Mouse (Mus musculus) CH12.LX (cell line): ENCODE data around the gene Nsd1. TPM values are rescaled to one million over a fixed set of nuclear protein-coding genes. Genes with fewer than 3 reads are reported as not detected.

Source experiments
- DNase-seq: peaks from one replicate; pipeline ENCODE4 v3.0.0-alpha.2; 2013; ENCODE audit errors: extremely low read depth
- H3K27ac ChIP-seq: 2 replicates; pipeline ENCODE4 v1.5.1; 2012; ENCODE audit warnings: low read depth, mild to moderate bottlenecking, control low read depth, moderate library complexity; ENCODE audit not compliant: insufficient read depth
- H3K27me3 ChIP-seq: replicated peaks from 2 replicates; pipeline ENCODE3; 2012; ENCODE audit warnings: inconsistent platforms
- H3K36me3 ChIP-seq, 2 experiments: replicated peaks in 1 of 2; 2 replicates each; pipeline versions ENCODE3 to v1.6.1; 2012; ENCODE audit warnings: inconsistent platforms in 1 of 2, low read length in 1 of 2, mild to moderate bottlenecking in 1 of 2, mixed read lengths in 1 of 2, moderate library complexity in 1 of 2; ENCODE audit not compliant: control insufficient read depth in 1 of 2, insufficient read depth in 1 of 2
- H3K4me1 ChIP-seq, 2 experiments: 2 replicates each; pipeline ENCODE4 v1.6.1; 2012; ENCODE audit warnings: inconsistent platforms in 1 of 2, moderate library complexity in 1 of 2; ENCODE audit not compliant: insufficient read depth in 2 of 2, control insufficient read depth in 1 of 2
- H3K4me2 ChIP-seq: 2 replicates; pipeline ENCODE4 v1.6.1; 2012; ENCODE audit warnings: low read depth, mild to moderate bottlenecking, control low read depth; ENCODE audit not compliant: poor library complexity, insufficient read depth, severe bottlenecking
- H3K4me3 ChIP-seq, 3 experiments: fragments of 150-350 bp in 1 of 3; sonication (generic) in 1 of 3; replicated peaks in 1 of 3; 2 replicates each; pipeline versions ENCODE3 to v1.5.1; 2011 to 2012; ENCODE audit warnings: low read depth in 2 of 3, low read length in 2 of 3, mild to moderate bottlenecking in 2 of 3, moderate library complexity in 2 of 3, control low read depth in 1 of 3, improper control_type of control experiment in 1 of 3, inconsistent platforms in 1 of 3, mixed read lengths in 1 of 3; ENCODE audit not compliant: poor library complexity in 1 of 3
- H3K79me2 ChIP-seq: replicated peaks from 2 replicates; pipeline ENCODE4 v1.6.1; 2012; ENCODE audit warnings: mild to moderate bottlenecking, moderate library complexity; ENCODE audit not compliant: control insufficient read depth, poor library complexity, insufficient read depth, severe bottlenecking; ENCODE audit errors: extremely low read depth
- H3K9ac ChIP-seq: 2 replicates; pipeline ENCODE4 v1.6.1; 2012; ENCODE audit warnings: low read depth, mild to moderate bottlenecking, control low read depth, moderate library complexity; ENCODE audit not compliant: insufficient read depth
- H3K9me3 ChIP-seq: replicated peaks from 2 replicates; pipeline ENCODE3; 2012; ENCODE audit warnings: low read length, inconsistent platforms, mixed read lengths
- BHLHE40 ChIP-seq: IDR thresholded peaks from 2 replicates; pipeline ENCODE4 v1.6.1; 2011; ENCODE audit warnings: mild to moderate bottlenecking, low read depth, low read length, improper control_type of control experiment
- CHD1 ChIP-seq: IDR thresholded peaks from 2 replicates; pipeline ENCODE4 v1.6.1; 2012; ENCODE audit warnings: low read depth, low read length, improper control_type of control experiment, inconsistent platforms
- ELF1 ChIP-seq: IDR thresholded peaks from 2 replicates; pipeline ENCODE4 v1.6.1; 2014; ENCODE audit warnings: low read depth, mild to moderate bottlenecking, inconsistent platforms, low read length, improper control_type of control experiment
- EP300 ChIP-seq: IDR thresholded peaks from 2 replicates; pipeline ENCODE4 v1.6.1; 2011; ENCODE audit warnings: low read length, improper control_type of control experiment
- HCFC1 ChIP-seq: IDR thresholded peaks from 2 replicates; pipeline ENCODE4 v1.6.1; 2012; ENCODE audit warnings: low read depth, mild to moderate bottlenecking, inconsistent platforms, low read length, improper control_type of control experiment
- IRF4 ChIP-seq: IDR thresholded peaks from 2 replicates; pipeline ENCODE4 v1.6.1; 2014; ENCODE audit warnings: low read depth, mild to moderate bottlenecking, inconsistent platforms, low read length, improper control_type of control experiment
- JUND ChIP-seq: conservative IDR thresholded peaks from 2 replicates; pipeline ENCODE4 v1.6.1; 2011; ENCODE audit warnings: low read depth, low read length, improper control_type of control experiment
- MAX ChIP-seq: IDR thresholded peaks from 2 replicates; pipeline ENCODE4 v1.6.1; 2011; ENCODE audit warnings: low read length, improper control_type of control experiment
- MAZ ChIP-seq: IDR thresholded peaks from 2 replicates; pipeline ENCODE4 v1.6.1; 2012; ENCODE audit warnings: low read depth, mild to moderate bottlenecking, inconsistent platforms, low read length, improper control_type of control experiment, moderate library complexity
- MEF2A ChIP-seq: IDR thresholded peaks from 2 replicates; pipeline ENCODE4 v1.6.1; 2014; ENCODE audit warnings: low read depth, mild to moderate bottlenecking, inconsistent platforms, low read length, improper control_type of control experiment, borderline replicate concordance
- MXI1 ChIP-seq: IDR thresholded peaks from 2 replicates; pipeline ENCODE4 v1.6.1; 2011; ENCODE audit warnings: mild to moderate bottlenecking, low read depth, low read length, improper control_type of control experiment
- MYC ChIP-seq: IDR thresholded peaks from 2 replicates; pipeline ENCODE4 v1.6.1; 2011; ENCODE audit warnings: low read depth, mild to moderate bottlenecking, improper control_type of control experiment, low read length
- NRF1 ChIP-seq: IDR thresholded peaks from 2 replicates; pipeline ENCODE4 v1.6.1; 2014; ENCODE audit warnings: low read depth, mild to moderate bottlenecking, inconsistent platforms, low read length, improper control_type of control experiment, moderate library complexity
- PAX5 ChIP-seq: IDR thresholded peaks from 2 replicates; pipeline ENCODE4 v1.6.1; 2012; ENCODE audit warnings: low read length, inconsistent platforms, mixed read lengths
- POLR2A ChIP-seq: IDR thresholded peaks from 2 replicates; pipeline ENCODE4 v1.6.1; 2011; ENCODE audit warnings: low read depth, mild to moderate bottlenecking, improper control_type of control experiment, low read length
- RCOR1 ChIP-seq: conservative IDR thresholded peaks from 2 replicates; pipeline ENCODE4 v1.6.1; 2012; ENCODE audit warnings: low read depth, mild to moderate bottlenecking, inconsistent platforms, low read length, improper control_type of control experiment
- SMC3 ChIP-seq: IDR thresholded peaks from 2 replicates; pipeline ENCODE4 v1.6.1; 2011; ENCODE audit warnings: low read depth, low read length, improper control_type of control experiment
- TBP ChIP-seq: conservative IDR thresholded peaks from 2 replicates; pipeline ENCODE4 v1.6.1; 2011; ENCODE audit warnings: low read depth, low read length, improper control_type of control experiment
- UBTF ChIP-seq: IDR thresholded peaks from 2 replicates; pipeline ENCODE4 v1.6.1; 2012; ENCODE audit warnings: low read depth, mild to moderate bottlenecking, inconsistent platforms, low read length, improper control_type of control experiment, moderate library complexity
- USF2 ChIP-seq: conservative IDR thresholded peaks from 2 replicates; pipeline ENCODE4 v1.6.1; 2011; ENCODE audit warnings: low read depth, low read length, improper control_type of control experiment
- ZKSCAN1 ChIP-seq: IDR thresholded peaks from 2 replicates; pipeline ENCODE4 v1.6.1; 2012; ENCODE audit warnings: low read depth, inconsistent platforms, low read length, improper control_type of control experiment, borderline replicate concordance
- ZMIZ1 ChIP-seq: IDR thresholded peaks from 2 replicates; pipeline ENCODE4 v1.6.1; 2012; ENCODE audit warnings: low read depth, mild to moderate bottlenecking, inconsistent platforms, low read length, improper control_type of control experiment
- dilution Hi-C: fragments of 300-500 bp; cut with MboI; formaldehyde crosslinking; loops from 2 replicates; pipeline ENCODE4 v1.14.3; 2020; ENCODE audit warnings: low sequenced_read_pairs; ENCODE audit not compliant: extremely low pct_unique_long_range_greater_than_20kb, extremely low pct_ligation_motif_present
- in situ Hi-C: fragments of 300-500 bp; cut with MboI; formaldehyde crosslinking; loops from 3 replicates; pipeline ENCODE4 v1.14.3; 2019; ENCODE audit warnings: low sequenced_read_pairs, low pct_ligation_motif_present, low pct_unique_long_range_greater_than_20kb, mixed read lengths
- polyA plus RNA-seq: library from polyadenylated mRNA; unstranded; fragments of >175 nt; gene quantifications from 2 replicates; pipeline ENCODE4 v1.2.1, GENCODE M21; 2012; ENCODE audit warnings: low read depth; ENCODE audit not compliant: insufficient read length
- total RNA-seq, 2 experiments: library from RNA; depleted of rRNA; stranded (reverse); fragments of 300-350 nt in 1 of 2; fragments of >200 nt in 1 of 2; gene quantifications; 2 replicates each; pipeline ENCODE4 v1.2.3; 2012 to 2014

Gene Nsd1
- total and polyA plus RNA-seq, 3 experiments, result 11.8 to 13.8 (median 12.6) TPM

GRCm38 (mm10) chr13:55342469-55342868 lies 132.9 kb downstream of the Nsd1 start:
- no peak overlapping the region for H3K4me3 ChIP-seq
- no peak overlapping the region for H3K9ac ChIP-seq
- H3K4me1 ChIP-seq, result peaks cover 8 to 18% of the 10 kb centered on the region in 2 experiments
- dilution Hi-C loops (no loop called here), in situ Hi-C loops (no loop called here)
- H3K27me3 ChIP-seq, result no peaks in the 10 kb centered on the region
- no peak for DNase-seq
- H3K36me3 ChIP-seq, result peaks cover 33 to 50% of the 10 kb centered on the region in 2 experiments
- H3K79me2 ChIP-seq, result no peaks in the 10 kb centered on the region
- no peak overlapping the region for H3K27ac ChIP-seq
- no peak overlapping the region for H3K4me2 ChIP-seq
- TF ChIP-seq EP300 (no peak), ZKSCAN1 (no peak), TBP (no peak), SMC3 (no peak), USF2 (no peak)
- H3K9me3 ChIP-seq, result no peaks in the 10 kb centered on the region

GRCm38 (mm10) chr13:55344286-55344685 lies 134.7 kb downstream of the Nsd1 start:
- H3K4me1 ChIP-seq, result peaks cover 2 to 8% of the 10 kb centered on the region in 2 experiments; a peak in 3 of 4 replicates
- no peak overlapping the region for H3K9ac ChIP-seq
- no peaks in the 10 kb centered on the region for H3K9me3 ChIP-seq
- TF ChIP-seq MAZ, result no peak
- TF ChIP-seq POLR2A, result no peak
- TF ChIP-seq SMC3, result no peak
- TF ChIP-seq JUND, result no peak
- TF ChIP-seq NRF1, result no peak
- TF ChIP-seq TBP, result no peak
- TF ChIP-seq HCFC1, result no peak
- TF ChIP-seq ZMIZ1, result no peak
- TF ChIP-seq RCOR1, result no peak
- TF ChIP-seq MAX, result no peak
- no peak for TF ChIP-seq CHD1
- no peak for TF ChIP-seq MEF2A
- no peak for TF ChIP-seq MXI1
- H3K27ac ChIP-seq, result no peak overlapping the region
- DNase-seq, result no peak
- H3K27me3 ChIP-seq, result no peaks in the 10 kb centered on the region
- H3K4me2 ChIP-seq, result no peak overlapping the region
- peaks cover 50 to 67% of the 10 kb centered on the region in 2 experiments for H3K36me3 ChIP-seq
- in situ Hi-C loops (no loop called here), dilution Hi-C loops (no loop called here)
- no peak overlapping the region for H3K4me3 ChIP-seq
- H3K79me2 ChIP-seq, result no peaks in the 10 kb centered on the region

GRCm38 (mm10) chr13:55346745-55347144 lies 137.2 kb downstream of the Nsd1 start:
- Histone ChIP-seq H3K79me2 (no peaks in the 10 kb centered on the region; the same call in 1 of the 2 replicates), H3K4me2 (no peak overlapping the region), H3K4me1 (peaks cover 2 to 5% of the 10 kb centered on the region in 2 experiments; a peak in 3 of 4 replicates), H3K9me3 (no peaks in the 10 kb centered on the region), H3K4me3 (no peak overlapping the region), H3K36me3 (peaks cover 69 to 89% of the 10 kb centered on the region in 2 experiments), H3K27me3 (no peaks in the 10 kb centered on the region), H3K27ac (no peak overlapping the region), H3K9ac (no peak overlapping the region)
- no peak for DNase-seq
- TF ChIP-seq CHD1 (no peak), BHLHE40 (no peak), PAX5 (no peak), ELF1 (no peak), MYC (no peak), IRF4 (no peak), UBTF (no peak)
- dilution Hi-C loops, result no loop called here
- in situ Hi-C loops, result no loop called here
